Mouse (Mus musculus): ENCODE data around the gene Kif21b. TPM values are rescaled to one million over a fixed set of nuclear protein-coding genes. Genes with fewer than 3 reads are reported as not detected.
A peak's percentile ranks its signal among the peaks of the same experiment; 100 is the strongest.

The Kif21b gene
- polyA plus RNA-seq, 1 experiment from 2014 or later: 4.9 TPM

GRCm38 (mm10) chr1:136132386-136133201 is 1.4 kb downstream of the Kif21b start:
- WGBS: 31% methylated on average over 10 of the region's 10 CpGs
- Histone ChIP-seq H3K9me3 (replicated peaks) (no peaks in the 10 kb centered on the region), H3K4me1 (peaks cover 89% of the 10 kb centered on the region), H3K27me3 (ENCODE audit: low read depth, poor library complexity, severe bottlenecking) (peaks cover 69% of the 10 kb centered on the region), H3K27ac (replicated peaks) (peak overlapping the region; percentile 93), H3K4me3 (peak overlapping the region; percentile 91), H3K36me3 (no peaks in the 10 kb centered on the region)
- DNase-seq (ENCODE audit: low spot score): no peak

DNA sequence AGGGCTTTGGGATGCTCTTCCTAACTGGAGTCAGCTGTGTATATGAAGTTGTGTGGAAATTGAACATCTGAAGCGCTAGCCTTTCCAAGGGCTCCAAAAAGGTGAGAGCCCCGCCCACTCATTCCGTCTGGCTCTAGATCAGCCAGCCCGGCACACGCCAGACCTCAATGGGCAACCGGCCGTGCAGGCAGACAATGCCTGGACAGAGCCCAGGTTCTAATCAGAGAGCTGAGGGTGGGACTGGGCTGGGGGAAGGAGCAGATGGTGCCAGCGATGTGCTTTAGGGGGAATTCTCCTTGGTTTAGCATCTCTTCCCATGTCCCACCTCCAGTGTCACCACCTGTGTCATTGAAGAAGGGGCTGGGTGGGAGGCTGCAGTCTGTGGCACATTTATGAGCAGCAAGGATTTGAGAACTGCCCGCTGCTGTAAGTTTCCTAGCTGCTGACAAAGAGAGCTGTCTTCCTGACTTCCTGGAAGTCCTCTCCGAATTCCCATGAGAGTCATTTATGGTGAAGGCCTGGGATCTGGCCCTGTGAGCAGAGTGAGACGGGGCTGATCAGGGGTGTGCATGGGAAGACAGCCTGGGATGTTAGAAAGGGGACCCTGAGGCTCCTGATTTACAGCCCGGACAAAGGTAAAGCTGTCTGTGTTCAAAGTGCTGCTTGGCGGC is 2.5 kb downstream of the Kif21b start:
- H3K4me3 ChIP-seq: peak overlapping the region; percentile 91
- no peak overlapping the region; the same call in none of the 2 replicates for H3K27ac ChIP-seq (replicated peaks)
- DNase-seq (ENCODE audit: low spot score): no peak
- WGBS: 42% methylated on average over 13 of the region's 13 CpGs
- no peaks in the 10 kb centered on the region for H3K36me3 ChIP-seq
- H3K27me3 ChIP-seq (ENCODE audit: low read depth, poor library complexity, severe bottlenecking): peaks cover 76% of the 10 kb centered on the region
- H3K4me1 ChIP-seq: peaks cover 96% of the 10 kb centered on the region
- H3K9me3 ChIP-seq (replicated peaks): no peaks in the 10 kb centered on the region

GRCm38 (mm10) chr1:136134547-136134946 is 3.4 kb downstream of the Kif21b start:
- Histone ChIP-seq H3K27me3 (ENCODE audit: low read depth, poor library complexity, severe bottlenecking) (peaks cover 74% of the 10 kb centered on the region), H3K36me3 (no peaks in the 10 kb centered on the region), H3K27ac (replicated peaks) (0 out of 2 replicates have a peak overlapping the region, but pooled peaks have one; percentile 35), H3K4me1 (peaks cover 97% of the 10 kb centered on the region), H3K4me3 (no peak overlapping the region), H3K9me3 (replicated peaks) (no peaks in the 10 kb centered on the region)
- WGBS: 84% methylated on average over 2 of the region's 2 CpGs
- no peak for DNase-seq (ENCODE audit: low spot score)

GRCm38 (mm10) chr1:136135046-136135445 is 3.9 kb downstream of the Kif21b start:
- no peak for DNase-seq (ENCODE audit: low spot score)
- Histone ChIP-seq H3K27ac (replicated peaks) (no peak overlapping the region; the same call in 1 of the 2 replicates), H3K4me1 (peaks cover 100% of the 10 kb centered on the region), H3K4me3 (no peak overlapping the region), H3K9me3 (replicated peaks) (no peaks in the 10 kb centered on the region), H3K27me3 (ENCODE audit: low read depth, poor library complexity, severe bottlenecking) (peaks cover 69% of the 10 kb centered on the region), H3K36me3 (no peaks in the 10 kb centered on the region)
- WGBS: 68% methylated on average over 1 of the region's 1 CpGs

DNA sequence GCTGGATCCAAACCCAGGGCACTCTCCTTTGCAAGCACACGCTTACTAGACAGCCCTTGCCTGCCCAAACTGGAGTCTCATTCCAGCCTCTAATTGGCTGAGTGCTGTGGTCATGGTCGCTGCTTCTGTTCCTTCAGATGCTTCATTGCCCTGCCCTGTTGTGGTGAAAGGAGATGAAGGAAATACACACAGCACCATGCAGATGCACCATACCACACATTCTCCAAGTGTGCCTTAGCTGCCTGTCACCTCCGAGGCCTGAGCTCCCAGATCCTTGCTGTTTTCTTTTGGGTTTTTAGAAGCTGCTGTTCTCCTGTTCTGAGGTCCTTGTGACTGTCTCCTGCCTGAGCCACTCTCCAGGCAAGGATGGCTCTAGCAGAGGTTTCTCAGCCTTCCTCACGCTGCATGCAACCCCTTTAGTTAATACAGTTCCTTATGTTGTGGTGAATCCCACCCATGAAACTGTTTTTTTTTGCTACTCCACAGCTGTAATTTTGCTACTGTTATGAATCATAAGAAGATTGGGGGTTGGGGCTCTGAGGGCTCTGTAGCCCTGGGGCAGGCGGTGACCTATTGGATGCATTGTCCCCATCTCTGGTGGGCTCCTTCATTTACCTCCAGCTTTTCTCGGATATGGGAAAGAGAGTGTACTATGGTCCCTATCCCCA is 4.7 kb downstream of the Kif21b start:
- WGBS: 62% methylated on average over 6 of the region's 6 CpGs
- Histone ChIP-seq H3K27ac (replicated peaks) (peak overlapping the region; percentile 39; the same call in 1 of the 2 replicates), H3K36me3 (no peaks in the 10 kb centered on the region), H3K4me3 (0 out of 2 replicates have a peak overlapping the region, but pooled peaks have one; percentile 7), H3K4me1 (peaks cover 100% of the 10 kb centered on the region), H3K27me3 (ENCODE audit: low read depth, poor library complexity, severe bottlenecking) (peaks cover 62% of the 10 kb centered on the region), H3K9me3 (replicated peaks) (no peaks in the 10 kb centered on the region)
- no peak for DNase-seq (ENCODE audit: low spot score)

- H3K4me1 ChIP-seq: peaks cover 100% of the 10 kb centered on the region
- peak overlapping the region; percentile 39 for H3K27ac ChIP-seq (replicated peaks)
- DNase-seq (ENCODE audit: low spot score): no peak
- no peaks in the 10 kb centered on the region for H3K36me3 ChIP-seq
- peak overlapping the region; percentile 7; the same call in 1 of the 2 replicates for H3K4me3 ChIP-seq
- no peaks in the 10 kb centered on the region for H3K9me3 ChIP-seq (replicated peaks)
- H3K27me3 ChIP-seq (ENCODE audit: low read depth, poor library complexity, severe bottlenecking): peaks cover 62% of the 10 kb centered on the region
- 37% methylated on average over 4 of the region's 4 CpGs for WGBS
These were observed 5.4 kb downstream of the Kif21b start for GRCm38 (mm10) chr1:136136547-136136946.

DNA sequence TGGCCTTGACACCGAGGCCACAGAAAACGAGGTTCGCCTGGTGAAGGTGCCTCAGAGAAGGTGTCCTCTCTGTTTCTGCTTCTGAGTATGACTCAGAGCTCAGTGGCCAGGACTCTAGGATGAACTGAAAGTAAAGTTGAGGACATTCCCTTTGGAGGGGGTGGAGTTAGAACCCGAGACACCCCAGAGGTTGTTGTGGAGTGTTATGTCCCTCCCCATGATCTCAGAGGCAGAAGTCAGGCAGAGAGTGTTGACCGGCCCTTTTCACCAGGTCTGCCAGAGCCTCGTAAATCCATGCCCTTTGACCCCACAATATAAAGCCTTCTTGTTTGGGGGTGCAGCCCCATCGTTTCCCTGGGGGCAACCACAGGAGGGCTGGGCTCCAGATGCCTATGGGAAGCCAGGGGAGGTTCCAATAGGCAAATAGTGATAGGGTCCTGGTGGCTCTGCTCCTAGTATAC is 5.9 kb downstream of the Kif21b start:
- Histone ChIP-seq H3K27ac (replicated peaks) (peak overlapping the region; percentile 39), H3K4me3 (peak overlapping the region; percentile 4; the same call in 1 of the 2 replicates), H3K36me3 (no peaks in the 10 kb centered on the region), H3K9me3 (replicated peaks) (no peaks in the 10 kb centered on the region), H3K4me1 (peaks cover 100% of the 10 kb centered on the region), H3K27me3 (ENCODE audit: low read depth, poor library complexity, severe bottlenecking) (peaks cover 60% of the 10 kb centered on the region)
- 16% methylated on average over 7 of the region's 7 CpGs for WGBS
- DNase-seq (ENCODE audit: low spot score): no peak

- peak overlapping the region; percentile 39 for H3K27ac ChIP-seq (replicated peaks)
- H3K4me3 ChIP-seq: peak overlapping the region; percentile 4; the same call in 1 of the 2 replicates
- no peaks in the 10 kb centered on the region for H3K36me3 ChIP-seq
- peaks cover 100% of the 10 kb centered on the region for H3K4me1 ChIP-seq
- DNase-seq (ENCODE audit: low spot score): no peak
- WGBS: 6% methylated on average over 4 of the region's 4 CpGs
- no peaks in the 10 kb centered on the region for H3K9me3 ChIP-seq (replicated peaks)
- peaks cover 55% of the 10 kb centered on the region for H3K27me3 ChIP-seq (ENCODE audit: low read depth, poor library complexity, severe bottlenecking)
These were observed 6.4 kb downstream of the Kif21b start for GRCm38 (mm10) chr1:136137575-136137974.

DNA sequence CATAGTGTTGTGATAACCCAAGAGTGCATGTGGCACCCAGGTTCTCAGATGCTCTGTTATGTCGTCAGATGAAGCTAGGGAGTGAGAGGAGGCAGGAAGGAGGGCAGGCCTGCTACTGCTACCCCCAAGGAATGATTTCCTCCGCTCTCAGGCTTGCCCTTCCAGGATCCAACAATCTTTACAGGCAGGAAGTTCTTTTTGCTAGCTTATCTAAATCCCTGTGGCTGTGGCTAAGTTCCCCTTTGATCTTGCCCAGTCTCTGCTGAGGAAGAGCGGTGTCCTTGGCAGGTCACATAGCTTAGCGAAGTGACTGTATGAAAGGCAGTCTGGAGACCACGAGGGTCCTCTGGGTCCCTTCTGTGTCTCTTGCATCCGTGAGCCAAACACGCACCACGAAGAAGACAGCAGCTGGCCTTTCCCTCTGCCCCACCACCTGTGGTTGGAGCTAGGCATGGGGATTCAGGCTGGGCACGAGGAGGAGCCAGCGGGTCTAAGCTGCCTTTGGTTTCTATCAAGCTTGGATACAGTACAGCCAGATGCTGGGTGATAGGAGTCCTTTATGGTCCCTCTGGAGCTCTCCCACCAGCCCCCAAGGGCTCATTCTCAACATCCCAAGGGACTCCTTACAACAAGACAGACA is 7.1 kb downstream of the Kif21b start:
- no peaks in the 10 kb centered on the region for H3K9me3 ChIP-seq (replicated peaks)
- WGBS: 30% methylated on average over 10 of the region's 10 CpGs
- H3K4me3 ChIP-seq: no peak overlapping the region
- peaks cover 48% of the 10 kb centered on the region for H3K27me3 ChIP-seq (ENCODE audit: low read depth, poor library complexity, severe bottlenecking)
- H3K36me3 ChIP-seq: no peaks in the 10 kb centered on the region
- peaks cover 100% of the 10 kb centered on the region for H3K4me1 ChIP-seq
- peak overlapping the region; percentile 39 for H3K27ac ChIP-seq (replicated peaks)
- DNase-seq (ENCODE audit: low spot score): no peak

GRCm38 (mm10) chr1:136139990-136140640 is 8.9 kb downstream of the Kif21b start:
- WGBS: under 1% methylated on average over 32 of the region's 32 CpGs
- Histone ChIP-seq H3K4me1 (peaks cover 96% of the 10 kb centered on the region), H3K27ac (replicated peaks) (peak overlapping the region; percentile 95)

DNA sequence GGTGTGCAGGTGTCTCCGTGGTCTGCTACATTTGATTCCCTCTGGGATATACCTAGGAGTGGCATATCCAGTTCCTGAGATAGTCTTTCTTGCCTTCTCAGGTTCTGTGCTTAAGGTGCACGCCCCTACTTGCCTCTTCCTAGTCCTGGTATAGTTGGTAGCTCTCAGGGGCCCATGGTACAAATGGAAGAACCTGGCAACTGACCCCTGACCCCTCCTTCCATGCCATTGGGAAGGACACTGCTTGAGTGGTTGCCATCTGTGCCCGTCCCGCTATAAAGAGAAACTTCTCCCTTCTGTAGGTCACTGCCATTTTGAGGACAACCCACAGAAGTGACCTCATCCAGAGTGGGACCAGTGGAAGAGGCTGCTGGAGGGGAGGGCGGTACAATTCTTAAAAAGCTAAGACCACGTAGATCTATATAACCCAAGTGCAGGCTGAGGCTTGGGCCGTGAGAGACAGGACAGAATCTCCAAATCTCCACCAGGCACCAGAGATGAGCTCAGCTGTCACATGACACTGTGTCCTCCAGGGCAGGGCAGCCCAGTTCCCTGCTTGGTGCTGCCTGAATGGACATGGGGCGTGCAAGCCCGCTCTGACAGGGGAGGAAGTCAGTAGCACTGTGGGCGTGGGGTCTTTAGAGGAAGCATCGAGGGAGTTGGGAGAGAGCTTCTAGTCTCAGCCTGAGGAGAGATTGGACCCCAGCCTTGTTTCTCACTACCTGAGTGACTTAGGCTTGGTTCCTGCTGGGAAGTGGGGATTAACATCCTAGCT is 10.2 kb downstream of the Kif21b start:
- Histone ChIP-seq H3K9me3 (replicated peaks) (no peaks in the 10 kb centered on the region), H3K4me3 (no peak overlapping the region), H3K27ac (replicated peaks) (peak overlapping the region; percentile 42), H3K4me1 (peaks cover 84% of the 10 kb centered on the region), H3K27me3 (ENCODE audit: low read depth, poor library complexity, severe bottlenecking) (peaks cover 26% of the 10 kb centered on the region), H3K36me3 (peaks cover 15% of the 10 kb centered on the region)
- 83% methylated on average over 11 of the region's 11 CpGs for WGBS
- DNase-seq (ENCODE audit: low spot score): no peak

More at GRCm38 (mm10) chr1:136139990-136140640, 8.9 kb downstream of the Kif21b start:
- no peaks in the 10 kb centered on the region for H3K9me3 ChIP-seq (replicated peaks)
- peaks cover 8% of the 10 kb centered on the region for H3K36me3 ChIP-seq
- DNase-seq (ENCODE audit: low spot score): peak; percentile 77
- H3K27me3 ChIP-seq (ENCODE audit: low read depth, poor library complexity, severe bottlenecking): peaks cover 30% of the 10 kb centered on the region
- peak overlapping the region; percentile 70 for H3K4me3 ChIP-seq
